Mouse (Mus musculus) limb, embryonic 13.5 days (tissue): ENCODE results near the gene Eno4. TPM values are rescaled to one million over a fixed set of nuclear protein-coding genes. Genes with fewer than 3 reads are reported as not detected.
A peak's percentile ranks its signal among the peaks of the same experiment; 100 is the strongest.

ENCODE experiments used
- ATAC-seq: fragments of 200-750 bp; cut with Nextera tagmentation; 2 replicates; pipeline ENCODE4 v1.8.0; 2017; ENCODE audit warnings: low read depth, moderate number of reproducible peaks, moderate TSS enrichment; ENCODE audit not compliant: low FRiP score
- H3K27ac ChIP-seq: fragments of 300-500 bp; sonication (generic); 2 replicates; pipeline ENCODE4 v1.5.1; 2015; ENCODE audit warnings: inconsistent platforms, mild to moderate bottlenecking, moderate library complexity
- H3K27me3 ChIP-seq: fragments of 300-500 bp; sonication (generic); 2 replicates; pipeline ENCODE4 v1.6.1; 2015; ENCODE audit warnings: mild to moderate bottlenecking, inconsistent platforms
- H3K36me3 ChIP-seq: fragments of 300-500 bp; sonication (generic); 2 replicates; pipeline ENCODE4 v1.6.1; 2015; ENCODE audit warnings: inconsistent platforms, mild to moderate bottlenecking, moderate library complexity
- H3K4me1 ChIP-seq: fragments of 300-500 bp; sonication (generic); 2 replicates; pipeline ENCODE4 v1.6.1; 2015; ENCODE audit warnings: inconsistent platforms
- H3K4me2 ChIP-seq: fragments of 300-500 bp; sonication (generic); replicated peaks from 2 replicates; pipeline ENCODE4 v1.6.1; 2015; ENCODE audit warnings: inconsistent platforms, mild to moderate bottlenecking, moderate library complexity
- H3K4me3 ChIP-seq: fragments of 300-500 bp; sonication (generic); 2 replicates; pipeline ENCODE4 v1.5.1; 2015; ENCODE audit warnings: moderate library complexity, mild to moderate bottlenecking, inconsistent platforms
- H3K9ac ChIP-seq: fragments of 300-500 bp; sonication (generic); 2 replicates; pipeline ENCODE4 v1.6.1; 2015; ENCODE audit warnings: mild to moderate bottlenecking, inconsistent platforms
- H3K9me3 ChIP-seq: fragments of 300-500 bp; sonication (generic); 2 replicates; pipeline ENCODE4 v1.6.1; 2016; ENCODE audit warnings: inconsistent platforms
- WGBS: fragments of 180-500 bp; shearing (Covaris S2); methylation state at CpG from one replicate; pipeline ENCODE4 v1.1.7; 2015; 5-methylcytosine and 5-hydroxymethylcytosine counted together
- polyA plus RNA-seq: library from polyadenylated mRNA; unstranded; fragments of >200 nt; fragmentation: Nextera tagmentation; extraction: Ambion mirVana; gene quantifications from 2 replicates; pipeline ENCODE4 v1.2.1, GENCODE M21; 2015

Eno4 gene
- polyA plus RNA-seq, 1 experiment from 2014 or later, result 0.42 TPM

- H3K4me2 ChIP-seq, result 0 out of 2 replicates have a peak overlapping the region, but pooled peaks have one; percentile 38
- peaks cover 40% of the 10 kb centered on the region for H3K27me3 ChIP-seq
- no peak overlapping the region for H3K9ac ChIP-seq
- no peak overlapping the region for H3K27ac ChIP-seq
- H3K4me3 ChIP-seq, result no peak overlapping the region
- ATAC-seq, result no peak
- H3K4me1 ChIP-seq, result peaks cover 8% of the 10 kb centered on the region; the same call in 1 of the 2 replicates
- no peaks in the 10 kb centered on the region for H3K9me3 ChIP-seq
- WGBS, result 10% methylated on average over 7 of the region's 7 CpGs
- no peaks in the 10 kb centered on the region for H3K36me3 ChIP-seq
Observed at GRCm38 (mm10) chr19:58919148-58919547, 24.1 kb upstream of the Eno4 start.

- Histone ChIP-seq H3K4me1 (peaks cover 21% of the 10 kb centered on the region), H3K4me2 (peak overlapping the region; percentile 12; the same call in 1 of the 2 replicates), H3K27ac (no peak overlapping the region), H3K27me3 (peaks cover 55% of the 10 kb centered on the region), H3K4me3 (no peak overlapping the region), H3K9ac (no peak overlapping the region), H3K36me3 (no peaks in the 10 kb centered on the region), H3K9me3 (no peaks in the 10 kb centered on the region)
- no peak for ATAC-seq
- 25% methylated on average over 16 of the region's 16 CpGs for WGBS
Observed at GRCm38 (mm10) chr19:58931081-58931800, 12.0 kb upstream of the Eno4 start.

GRCm38 (mm10) chr19:58933062-58933461 is 10.2 kb upstream of the Eno4 start:
- Histone ChIP-seq H3K27me3 (peaks cover 53% of the 10 kb centered on the region), H3K4me1 (peaks cover 28% of the 10 kb centered on the region), H3K4me3 (no peak overlapping the region), H3K27ac (no peak overlapping the region), H3K36me3 (no peaks in the 10 kb centered on the region), H3K9me3 (no peaks in the 10 kb centered on the region), H3K4me2 (no peak overlapping the region), H3K9ac (no peak overlapping the region)
- ATAC-seq, result no peak
- 7% methylated on average over 4 of the region's 4 CpGs for WGBS

- no peaks in the 10 kb centered on the region for H3K9me3 ChIP-seq
- H3K27me3 ChIP-seq, result peaks cover 6% of the 10 kb centered on the region; the same call in 1 of the 2 replicates
- 86% methylated on average over 7 of the region's 7 CpGs for WGBS
- peaks cover 13% of the 10 kb centered on the region for H3K4me1 ChIP-seq
- H3K9ac ChIP-seq, result no peak overlapping the region
- no peak overlapping the region for H3K4me2 ChIP-seq
- H3K36me3 ChIP-seq, result no peaks in the 10 kb centered on the region
- no peak for ATAC-seq
- H3K27ac ChIP-seq, result no peak overlapping the region
- H3K4me3 ChIP-seq, result no peak overlapping the region
Observed at GRCm38 (mm10) chr19:58945959-58946358, 2.7 kb downstream of the Eno4 start.

- WGBS, result 66% methylated on average over 3 of the region's 3 CpGs
- Histone ChIP-seq H3K9ac (no peak overlapping the region), H3K27ac (no peak overlapping the region), H3K9me3 (no peaks in the 10 kb centered on the region), H3K4me1 (no peaks in the 10 kb centered on the region; the same call in 1 of the 2 replicates), H3K27me3 (peaks cover 35% of the 10 kb centered on the region), H3K36me3 (no peaks in the 10 kb centered on the region), H3K4me3 (no peak overlapping the region), H3K4me2 (no peak overlapping the region)
- ATAC-seq, result no peak
Observed at GRCm38 (mm10) chr19:58951521-58951920, 8.3 kb downstream of the Eno4 start.

- H3K36me3 ChIP-seq, result no peaks in the 10 kb centered on the region
- peaks cover 35% of the 10 kb centered on the region for H3K27me3 ChIP-seq
- no peak overlapping the region for H3K4me2 ChIP-seq
- 65% methylated on average over 12 of the region's 13 CpGs for WGBS
- no peak overlapping the region for H3K4me3 ChIP-seq
- ATAC-seq, result no peak
- H3K9ac ChIP-seq, result no peak overlapping the region
- H3K9me3 ChIP-seq, result no peaks in the 10 kb centered on the region
- no peak overlapping the region for H3K27ac ChIP-seq
- no peaks in the 10 kb centered on the region; the same call in 1 of the 2 replicates for H3K4me1 ChIP-seq
Observed at GRCm38 (mm10) chr19:58952236-58952635, 9.0 kb downstream of the Eno4 start.

GRCm38 (mm10) chr19:58954779-58955178 is 11.6 kb downstream of the Eno4 start:
- Histone ChIP-seq H3K27ac (no peak overlapping the region), H3K27me3 (peaks cover 35% of the 10 kb centered on the region), H3K4me1 (no peaks in the 10 kb centered on the region; the same call in 1 of the 2 replicates), H3K4me2 (no peak overlapping the region), H3K4me3 (no peak overlapping the region), H3K9ac (no peak overlapping the region), H3K9me3 (no peaks in the 10 kb centered on the region), H3K36me3 (no peaks in the 10 kb centered on the region)
- WGBS, result 80% methylated on average over 8 of the region's 8 CpGs
- no peak for ATAC-seq

- H3K9ac ChIP-seq, result no peak overlapping the region
- H3K27ac ChIP-seq, result no peak overlapping the region; the same call in 1 of the 2 replicates
- H3K9me3 ChIP-seq, result no peaks in the 10 kb centered on the region
- H3K27me3 ChIP-seq, result peaks cover 21% of the 10 kb centered on the region
- peaks cover 19% of the 10 kb centered on the region for H3K4me1 ChIP-seq
- no peak overlapping the region for H3K4me3 ChIP-seq
- WGBS, result 18% methylated on average over 8 of the region's 8 CpGs
- no peak overlapping the region for H3K4me2 ChIP-seq
- no peaks in the 10 kb centered on the region for H3K36me3 ChIP-seq
- no peak; the same call in 1 of the 2 replicates for ATAC-seq
Observed at GRCm38 (mm10) chr19:58963011-58963410, 19.8 kb downstream of the Eno4 start.

- H3K27me3 ChIP-seq, result peaks cover 69% of the 10 kb centered on the region
- no peak overlapping the region for H3K27ac ChIP-seq
- H3K36me3 ChIP-seq, result no peaks in the 10 kb centered on the region
- WGBS, result 24% methylated on average over 15 of the region's 15 CpGs
- H3K9ac ChIP-seq, result no peak overlapping the region
- no peaks in the 10 kb centered on the region for H3K9me3 ChIP-seq
- peaks cover 20% of the 10 kb centered on the region for H3K4me1 ChIP-seq
- H3K4me3 ChIP-seq, result no peak overlapping the region
- no peak; the same call in 1 of the 2 replicates for ATAC-seq
- H3K4me2 ChIP-seq, result peak overlapping the region; percentile 23
Observed at GRCm38 (mm10) chr19:58968731-58969506, 25.7 kb downstream of the Eno4 start.

GRCm38 (mm10) chr19:58970826-58971225 is 27.6 kb downstream of the Eno4 start:
- no peak for ATAC-seq
- Histone ChIP-seq H3K9ac (peak overlapping the region; percentile 40; the same call in 1 of the 2 replicates), H3K27ac (no peak overlapping the region), H3K36me3 (no peaks in the 10 kb centered on the region), H3K4me3 (peak overlapping the region; percentile 22; the same call in 1 of the 2 replicates), H3K4me2 (peak overlapping the region; percentile 42), H3K27me3 (peaks cover 68% of the 10 kb centered on the region), H3K9me3 (no peaks in the 10 kb centered on the region), H3K4me1 (peaks cover 31% of the 10 kb centered on the region)
- 21% methylated on average over 13 of the region's 13 CpGs for WGBS

GRCm38 (mm10) chr19:58974126-58974525 is 30.9 kb downstream of the Eno4 start:
- H3K36me3 ChIP-seq, result no peaks in the 10 kb centered on the region
- no peak overlapping the region for H3K9ac ChIP-seq
- H3K4me1 ChIP-seq, result peaks cover 28% of the 10 kb centered on the region
- WGBS, result 90% methylated on average over 8 of the region's 8 CpGs
- H3K27ac ChIP-seq, result no peak overlapping the region
- no peaks in the 10 kb centered on the region for H3K9me3 ChIP-seq
- no peak overlapping the region for H3K4me2 ChIP-seq
- ATAC-seq, result no peak
- H3K4me3 ChIP-seq, result no peak overlapping the region
- H3K27me3 ChIP-seq, result peaks cover 65% of the 10 kb centered on the region

GRCm38 (mm10) chr19:58975216-58975863 is 32.1 kb downstream of the Eno4 start:
- H3K9me3 ChIP-seq, result no peaks in the 10 kb centered on the region
- H3K27me3 ChIP-seq, result peaks cover 55% of the 10 kb centered on the region
- no peaks in the 10 kb centered on the region for H3K36me3 ChIP-seq
- no peak overlapping the region for H3K27ac ChIP-seq
- no peak overlapping the region for H3K9ac ChIP-seq
- no peak overlapping the region for H3K4me3 ChIP-seq
- H3K4me1 ChIP-seq, result peaks cover 39% of the 10 kb centered on the region
- WGBS, result 56% methylated on average over 11 of the region's 11 CpGs
- no peak overlapping the region for H3K4me2 ChIP-seq
- ATAC-seq, result peak; percentile 49; the same call in 1 of the 2 replicates
